Mouse (Mus musculus) ES-E14 (cell line): ENCODE results near the gene Pla2g5.

ENCODE experiments used
- CHD2 ChIP-seq: IDR thresholded peaks from 2 replicates; pipeline ENCODE4 v1.6.1; 2014; ENCODE audit warnings: mild to moderate bottlenecking, low read depth, low read length, inconsistent platforms
- MAFK ChIP-seq: IDR thresholded peaks from 2 replicates; pipeline ENCODE4 v1.6.1; 2014; ENCODE audit warnings: mild to moderate bottlenecking, low read depth, low read length, inconsistent platforms; ENCODE audit not compliant: insufficient read depth
- ZC3H11A ChIP-seq: IDR thresholded peaks from 2 replicates; pipeline ENCODE4 v1.6.1; 2012; ENCODE audit warnings: low read depth, mild to moderate bottlenecking, inconsistent platforms, low read length, borderline replicate concordance
- ZNF384 ChIP-seq: IDR thresholded peaks from 2 replicates; pipeline ENCODE4 v1.6.1; 2012; ENCODE audit warnings: low read depth, low read length, inconsistent platforms

- TF ChIP-seq MAFK (no peak), ZC3H11A (no peak), CHD2 (no peak), ZNF384 (no peak)
Observed at GRCm38 (mm10) chr4:138879808-138880207, 16.5 kb upstream of the Pla2g5 start.
